Mouse (Mus musculus) liver, postnatal 0 days (tissue): Measurements from ENCODE around the gene Frem3. TPM values are rescaled to one million over a fixed set of nuclear protein-coding genes. Genes with fewer than 3 reads are reported as not detected.
A peak's percentile ranks its signal among the peaks of the same experiment; 100 is the strongest.

Experiments
- ATAC-seq: fragments of 200-750 bp; cut with Nextera tagmentation; 2 replicates; pipeline ENCODE4 v1.8.0; 2017; ENCODE audit warnings: mild to moderate bottlenecking, moderate library complexity
- DNase-seq: peaks from one replicate; pipeline ENCODE4 v3.0.0-alpha.2; 2016
- H3K27ac ChIP-seq: fragments of 300-500 bp; sonication (generic); 2 replicates; pipeline ENCODE4 v1.5.1; 2014; ENCODE audit warnings: antibody characterized with exemption, moderate library complexity, mild to moderate bottlenecking, low read depth
- H3K27me3 ChIP-seq: fragments of 300-500 bp; sonication (generic); 2 replicates; pipeline ENCODE4 v1.6.1; 2014; ENCODE audit warnings: low read length, control low read depth, mixed read lengths; ENCODE audit not compliant: insufficient read depth
- H3K36me3 ChIP-seq: fragments of 300-500 bp; sonication (generic); replicated peaks from 2 replicates; pipeline ENCODE4 v1.6.1; 2014; ENCODE audit warnings: mild to moderate bottlenecking, control low read depth, low read length, moderate library complexity, mixed read lengths; ENCODE audit not compliant: insufficient read depth
- H3K4me1 ChIP-seq: fragments of 300-500 bp; sonication (generic); 2 replicates; pipeline ENCODE4 v1.6.1; 2014; ENCODE audit warnings: antibody characterized with exemption, mild to moderate bottlenecking, control low read depth; ENCODE audit not compliant: insufficient read depth
- H3K4me2 ChIP-seq: fragments of 300-500 bp; sonication (generic); 2 replicates; pipeline ENCODE4 v1.6.1; 2014; ENCODE audit warnings: low read depth, mild to moderate bottlenecking, low read length, moderate library complexity, mixed read lengths
- H3K4me3 ChIP-seq: fragments of 300-500 bp; sonication (generic); 2 replicates; pipeline ENCODE4 v1.5.1; 2014; ENCODE audit warnings: low read depth, low read length
- H3K9ac ChIP-seq: fragments of 300-500 bp; sonication (generic); replicated peaks from 2 replicates; pipeline ENCODE4 v1.6.1; 2014; ENCODE audit warnings: mild to moderate bottlenecking, moderate library complexity
- H3K9me3 ChIP-seq: fragments of 300-500 bp; sonication (generic); 2 replicates; pipeline ENCODE4 v1.6.1; 2016; ENCODE audit warnings: mild to moderate bottlenecking, control low read depth, low read length, mixed read lengths
- CTCF ChIP-seq: sonication (generic); IDR thresholded peaks from 2 replicates; pipeline ENCODE4 v1.5.1; 2016; ENCODE audit warnings: antibody characterized with exemption, low read depth
- EP300 ChIP-seq: IDR thresholded peaks from 2 replicates; pipeline ENCODE4 v1.6.1; 2016; ENCODE audit warnings: antibody characterized with exemption, low read depth, mild to moderate bottlenecking
- WGBS: fragments of 180-500 bp; shearing (Covaris S2); extraction: QIAGEN DNeasy Blood & Tissue Kit; methylation state at CpG from one replicate; pipeline ENCODE4 v1.1.7; 2014; ENCODE audit not compliant: insufficient replicate concordance; 5-methylcytosine and 5-hydroxymethylcytosine counted together
- polyA plus RNA-seq: library from polyadenylated mRNA; unstranded; fragments of >200 nt; fragmentation: Nextera tagmentation; extraction: Ambion mirVana; gene quantifications from 2 replicates; pipeline ENCODE4 v1.2.1, GENCODE M21; 2015

Frem3 gene
- 0.08 and 0.12 TPM in 2 replicates for polyA plus RNA-seq

DNA sequence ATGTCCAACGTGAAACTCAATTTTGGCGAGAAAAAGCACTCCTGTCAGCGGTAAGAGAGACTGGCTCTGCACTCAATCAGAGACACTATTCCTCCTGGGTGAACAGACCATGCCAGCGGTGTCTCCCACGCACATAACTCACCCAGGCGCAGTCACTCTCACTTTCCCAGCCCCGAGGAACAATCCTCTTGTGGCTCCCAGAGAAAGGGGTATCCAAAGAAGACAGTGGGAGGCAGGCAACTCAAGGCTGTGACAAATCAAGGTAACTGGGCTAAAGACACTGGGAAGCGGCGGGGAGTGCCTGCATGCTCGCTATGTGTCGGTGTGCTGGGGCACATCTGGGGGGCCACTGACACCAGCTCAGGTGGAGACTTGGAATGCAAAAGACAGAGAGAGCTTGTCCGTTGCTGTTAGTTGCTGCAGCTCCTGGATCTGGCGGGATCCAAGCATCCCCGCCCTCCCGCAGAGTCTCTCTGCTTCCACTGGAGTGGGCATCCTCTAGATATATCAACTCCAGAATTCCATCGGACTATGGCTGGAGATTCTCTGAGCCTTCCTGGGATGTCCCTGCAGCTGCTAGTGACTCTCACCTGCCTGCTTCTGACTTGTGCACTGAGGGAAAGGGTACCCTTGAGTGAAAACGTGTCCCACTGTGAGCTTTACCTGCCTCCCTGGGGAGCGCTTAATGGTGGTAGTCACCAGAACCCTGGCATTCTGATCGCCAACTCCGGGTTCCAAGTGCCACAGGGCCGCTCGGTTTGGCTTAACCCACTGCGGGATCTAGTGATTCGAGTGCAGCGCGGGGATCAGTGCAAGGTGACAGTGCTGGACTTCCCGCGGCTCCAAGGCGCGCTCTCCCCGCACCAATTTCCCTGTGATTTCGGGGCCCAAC lies at the start of gene Frem3:
Frem3 (plus strand) TSS at position 532 of the 892 bp plus-strand sequence.
- H3K4me3 ChIP-seq, result no peak within 1 kb of the TSS
- no peak within 1 kb of the TSS for H3K27ac ChIP-seq
- ATAC-seq (no peak), DNase-seq (no peak)
- no peaks in the 10 kb centered on the region for H3K36me3 ChIP-seq
- H3K9me3 ChIP-seq, result no peaks in the 10 kb centered on the region
- no peak for TF ChIP-seq CTCF
- no peak for TF ChIP-seq EP300
- WGBS, result 5% methylated on average over 32 of the region's 32 CpGs
- H3K9ac ChIP-seq, result no peak within 1 kb of the TSS
- no peak within 1 kb of the TSS for H3K4me2 ChIP-seq
- H3K4me1 ChIP-seq, result no peaks in the 10 kb centered on the region
- H3K27me3 ChIP-seq, result peaks cover 14% of the 10 kb centered on the region

DNA sequence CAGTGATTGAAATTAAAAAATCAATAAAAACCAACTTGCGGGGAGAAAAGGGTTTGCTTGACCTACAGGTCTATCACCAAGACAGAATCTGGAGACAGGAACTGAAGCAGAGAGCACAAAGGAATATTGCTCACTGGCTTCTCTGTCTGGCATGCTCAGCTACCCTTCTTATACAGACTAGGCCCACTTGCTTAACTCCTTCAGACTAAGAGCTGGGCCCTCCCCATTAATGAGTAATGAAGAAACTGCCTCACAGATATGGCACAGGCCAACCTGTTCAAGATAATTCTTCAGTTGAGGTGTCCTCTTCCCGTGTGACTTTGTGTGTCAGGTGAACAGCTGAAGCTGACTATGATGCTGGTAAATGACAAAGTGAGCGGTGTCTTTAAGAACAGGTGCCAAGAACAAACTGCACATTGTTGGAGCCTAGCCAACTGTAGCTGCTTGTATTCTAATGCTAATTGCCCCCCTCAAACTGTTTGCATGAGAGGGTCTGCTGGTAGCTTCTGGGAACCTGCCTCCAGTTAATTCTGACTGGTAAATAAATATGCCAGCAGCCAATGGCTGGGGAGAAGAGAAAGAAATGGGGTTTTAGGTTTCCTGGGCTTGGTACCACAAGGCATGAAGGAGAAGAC lies 46.6 kb upstream of the Frem3 start:
- Histone ChIP-seq H3K27ac (no peak overlapping the region), H3K27me3 (no peaks in the 10 kb centered on the region), H3K9ac (no peak overlapping the region), H3K9me3 (no peaks in the 10 kb centered on the region), H3K4me2 (no peak overlapping the region), H3K4me3 (no peak overlapping the region), H3K4me1 (no peaks in the 10 kb centered on the region), H3K36me3 (no peaks in the 10 kb centered on the region)
- ATAC-seq (no peak), DNase-seq (no peak)
- WGBS, result 77% methylated on average over 3 of the region's 3 CpGs
- no peak for TF ChIP-seq CTCF
- TF ChIP-seq EP300, result no peak

DNA sequence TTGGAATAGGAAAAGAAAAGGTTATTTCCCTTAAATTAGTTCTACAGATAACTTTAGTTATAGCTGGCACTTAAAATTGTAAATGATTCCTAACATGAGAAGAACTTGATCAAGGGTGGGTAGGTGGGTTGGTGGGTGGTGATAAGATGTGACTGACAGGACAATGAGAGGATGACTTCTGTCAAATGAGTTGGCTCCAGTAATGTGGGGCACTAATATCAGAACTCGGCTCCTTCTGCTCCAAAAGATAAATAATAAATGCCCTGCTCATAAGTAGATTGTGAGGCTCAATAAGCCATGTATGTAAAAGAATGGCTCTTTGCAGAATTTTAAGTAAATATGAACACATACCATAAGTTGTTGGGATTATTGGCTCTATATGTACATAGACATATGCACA lies 43.4 kb upstream of the Frem3 start:
- no peaks in the 10 kb centered on the region for H3K36me3 ChIP-seq
- peak; percentile 62 for TF ChIP-seq EP300
- no peak for TF ChIP-seq CTCF
- H3K4me1 ChIP-seq, result no peaks in the 10 kb centered on the region
- H3K9me3 ChIP-seq, result no peaks in the 10 kb centered on the region
- no peak overlapping the region for H3K4me3 ChIP-seq
- DNase-seq (no peak), ATAC-seq (no peak)
- H3K4me2 ChIP-seq, result no peak overlapping the region
- no peaks in the 10 kb centered on the region for H3K27me3 ChIP-seq
- 62% methylated on average over 1 of the region's 1 CpGs for WGBS
- no peak overlapping the region for H3K27ac ChIP-seq
- H3K9ac ChIP-seq, result no peak overlapping the region

GRCm38 (mm10) chr8:80568243-80568995 lies 42.5 kb upstream of the Frem3 start:
- H3K4me1 ChIP-seq, result no peaks in the 10 kb centered on the region
- no peak overlapping the region for H3K4me2 ChIP-seq
- H3K36me3 ChIP-seq, result no peaks in the 10 kb centered on the region
- TF ChIP-seq EP300 (no peak), CTCF (no peak)
- no peak overlapping the region for H3K27ac ChIP-seq
- DNase-seq (no peak), ATAC-seq (no peak)
- H3K9me3 ChIP-seq, result no peaks in the 10 kb centered on the region
- WGBS, result 63% methylated on average over 6 of the region's 6 CpGs
- H3K9ac ChIP-seq, result no peak overlapping the region
- no peak overlapping the region for H3K4me3 ChIP-seq
- no peaks in the 10 kb centered on the region for H3K27me3 ChIP-seq

- TF ChIP-seq CTCF (no peak), EP300 (no peak)
- H3K36me3 ChIP-seq, result no peaks in the 10 kb centered on the region
- no peaks in the 10 kb centered on the region for H3K9me3 ChIP-seq
- H3K9ac ChIP-seq, result no peak overlapping the region
- H3K27ac ChIP-seq, result no peak overlapping the region
- 45% methylated on average over 1 of the region's 1 CpGs for WGBS
- no peak for DNase-seq
- no peak overlapping the region for H3K4me2 ChIP-seq
- no peak overlapping the region for H3K4me3 ChIP-seq
- ATAC-seq, result no peak
- H3K27me3 ChIP-seq, result no peaks in the 10 kb centered on the region
- H3K4me1 ChIP-seq, result no peaks in the 10 kb centered on the region
Observed at GRCm38 (mm10) chr8:80572417-80573061, 38.3 kb upstream of the Frem3 start.
